Mouse (Mus musculus) gastrocnemius, adult 2 months (tissue): ENCODE data around the gene Cep97. TPM values are rescaled to one million over a fixed set of nuclear protein-coding genes. Genes with fewer than 3 reads are reported as not detected.
"Not testable (repeated sequence)": the region's sequence is repeated elsewhere in the genome, so short reads cannot be mapped to it uniquely, and the experiment has no call there.

Source experiments
- DNase-seq: peaks from one replicate; pipeline ENCODE4 v3.0.0; 2022
- H3K27ac ChIP-seq: fragments of 200-600 bp; 2 replicates; pipeline ENCODE4 v1.8.1; 2022; ENCODE audit warnings: mild to moderate bottlenecking
- H3K4me3 ChIP-seq: fragments of 200-600 bp; 2 replicates; pipeline ENCODE4 v1.8.1; 2022; ENCODE audit warnings: mild to moderate bottlenecking, moderate library complexity
- CTCF ChIP-seq: fragments of 200-600 bp; IDR thresholded peaks from 2 replicates; pipeline ENCODE4 v1.8.1; 2022; ENCODE audit warnings: antibody characterized with exemption, mild to moderate bottlenecking, moderate library complexity
- intact Hi-C: fragments of 180-260 bp; cut with DNase I; formaldehyde crosslinking; loops from one replicate; pipeline ENCODE4 v1.15.1; 2025
- total RNA-seq, 2 experiments: library from RNA; stranded (reverse); gene quantifications; 2 replicates each; pipeline ENCODE4 v1.2.3; 2021

The Cep97 gene
- total RNA-seq, 2 experiments from 2014 or later: 5.8 to 6.3 TPM

DNA sequence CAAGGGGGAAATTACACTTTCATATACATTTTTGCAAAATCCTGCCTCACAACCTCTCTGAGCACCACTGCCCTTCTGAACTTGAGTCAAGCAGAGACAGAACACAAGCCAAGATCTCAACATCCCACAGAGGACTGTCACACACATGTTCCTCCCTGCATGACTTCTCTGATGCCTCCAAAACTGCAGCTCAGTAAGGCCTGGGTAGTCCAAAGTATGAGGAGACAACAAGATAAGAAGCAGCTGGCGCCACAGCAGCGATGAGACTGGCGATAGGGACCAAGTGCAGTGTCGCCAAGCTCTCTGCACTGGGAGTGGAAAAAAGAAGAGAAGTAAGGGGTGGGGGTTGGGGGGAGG, 40.1 kb downstream of the Cep97 start:
- Histone ChIP-seq H3K27ac (peak overlapping the region; percentile 91; the same call in 1 of the 2 replicates), H3K4me3 (peak overlapping the region; percentile 97)
- peak; percentile 25 for DNase-seq
- no peak for TF ChIP-seq CTCF
- intact Hi-C loops: no loop called here

DNA sequence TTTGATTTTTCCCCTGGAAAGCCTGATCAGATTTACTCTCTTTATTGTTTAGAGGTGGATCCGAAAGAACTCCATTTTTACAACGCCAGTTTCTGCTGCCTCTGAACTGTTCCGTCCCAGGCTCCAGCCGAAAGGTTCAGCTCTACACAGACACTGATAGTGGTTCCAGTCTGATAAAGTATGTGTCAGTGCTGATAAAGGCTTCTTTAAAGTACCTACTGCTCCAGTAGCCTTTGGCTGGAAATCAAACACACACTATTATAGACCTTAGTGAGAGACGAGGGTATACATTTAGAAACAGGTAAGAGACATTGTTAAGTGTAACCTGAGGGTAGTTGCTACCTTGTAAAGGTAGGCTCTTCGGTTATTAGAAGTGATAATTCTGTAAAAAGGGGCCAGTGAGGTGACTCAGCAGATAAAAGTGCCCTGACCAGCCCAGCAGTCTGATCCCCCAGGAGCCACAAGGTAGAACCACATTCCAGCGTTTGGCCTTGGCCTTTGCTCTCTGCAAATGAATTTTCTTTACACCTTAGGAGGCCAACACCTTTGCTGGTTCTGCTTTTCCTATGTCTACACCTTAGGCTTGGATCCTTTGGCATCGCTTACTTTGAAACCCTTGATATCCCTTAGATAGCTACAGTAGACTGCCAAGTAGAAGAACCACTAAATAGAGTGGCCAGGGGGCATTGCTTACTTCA, 41.1 kb downstream of the Cep97 start:
- H3K4me3 ChIP-seq: no peak overlapping the region
- intact Hi-C loops: no loop called here
- no peak for TF ChIP-seq CTCF
- no peak overlapping the region for H3K27ac ChIP-seq
- no peak for DNase-seq

DNA sequence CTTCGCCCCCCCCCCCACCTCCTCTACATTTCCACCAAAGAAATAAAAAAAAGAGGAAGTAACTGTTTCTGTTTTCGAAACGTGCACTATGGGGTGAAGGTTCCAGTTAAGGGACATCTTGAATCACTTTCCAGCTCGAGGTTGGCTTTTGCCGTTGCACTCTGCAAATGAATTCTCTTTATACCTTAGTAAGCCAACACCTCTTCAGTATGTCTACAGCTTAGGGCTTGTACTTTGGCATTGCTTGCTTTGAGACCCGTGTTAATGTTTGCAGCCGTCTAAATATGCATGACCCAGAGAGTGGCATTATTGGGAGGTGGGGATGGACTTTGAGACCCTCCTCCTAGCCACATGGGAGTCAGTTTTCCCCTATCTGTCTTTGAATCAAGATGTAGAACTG, 42.2 kb downstream of the Cep97 start:
- TF ChIP-seq CTCF: no peak
- DNase-seq: no peak
- H3K4me3 ChIP-seq: no peak overlapping the region
- H3K27ac ChIP-seq: no peak overlapping the region
- intact Hi-C loops: no loop called here

DNA sequence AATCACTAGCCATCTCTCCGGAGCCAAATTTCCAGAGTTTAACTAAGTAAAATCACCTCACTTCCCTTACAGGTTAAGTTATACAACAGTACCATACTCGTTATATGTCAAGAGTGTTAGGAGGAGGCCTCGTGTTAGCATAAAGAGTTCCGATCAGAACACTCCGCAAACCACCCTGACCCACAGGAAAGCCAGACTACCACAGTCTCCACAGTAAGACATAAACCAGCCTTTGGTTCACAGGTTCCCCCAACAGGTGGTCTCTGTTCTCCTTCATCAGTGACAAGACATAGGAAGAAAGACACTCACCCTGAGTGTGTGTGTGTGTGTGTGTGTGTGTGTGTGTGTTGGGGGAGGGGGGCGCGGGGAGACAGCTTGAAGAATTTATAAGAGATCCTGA, 43.3 kb downstream of the Cep97 start:
- TF ChIP-seq CTCF: no peak
- DNase-seq: no peak
- intact Hi-C loops: no loop called here
- Histone ChIP-seq H3K27ac (no peak overlapping the region), H3K4me3 (no peak overlapping the region)

DNA sequence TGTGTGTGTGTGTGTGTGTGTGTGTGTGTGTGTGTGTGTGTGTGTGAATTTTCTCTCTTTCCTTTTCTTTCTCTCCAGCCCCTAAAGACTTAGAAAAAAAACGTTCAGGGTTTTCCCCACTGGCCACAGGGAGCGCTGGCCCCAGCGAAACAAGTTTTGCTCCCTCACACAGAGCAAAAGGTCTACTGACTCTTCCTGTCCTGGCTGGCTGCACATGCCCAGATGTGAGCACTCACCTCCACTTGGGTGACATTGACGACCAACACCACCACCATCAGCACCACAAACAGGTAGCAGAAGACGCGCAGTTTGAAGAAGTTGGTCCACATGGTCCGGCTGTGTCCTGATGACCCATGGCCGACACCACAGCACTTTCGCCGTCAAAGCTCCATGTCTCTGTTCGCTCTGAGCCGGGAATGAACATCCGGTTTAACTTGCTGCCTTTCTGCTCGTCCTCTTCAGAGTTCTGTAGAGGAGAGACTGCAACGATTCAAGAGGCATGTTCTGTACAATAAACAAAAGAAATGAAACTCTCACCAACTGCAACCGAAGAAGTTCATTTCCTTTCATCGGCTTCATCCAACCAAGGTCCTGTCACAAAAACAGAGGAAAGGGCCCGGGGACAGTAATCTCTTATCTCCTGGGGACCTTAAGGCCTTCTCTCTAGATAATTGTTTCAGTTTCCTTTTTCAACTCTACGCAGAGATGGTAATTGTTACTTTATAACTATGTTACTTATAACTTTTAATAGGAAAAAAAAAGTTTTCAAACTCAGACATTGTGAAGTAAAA, 44.1 kb downstream of the Cep97 start:
- intact Hi-C loops: no loop called here

DNA sequence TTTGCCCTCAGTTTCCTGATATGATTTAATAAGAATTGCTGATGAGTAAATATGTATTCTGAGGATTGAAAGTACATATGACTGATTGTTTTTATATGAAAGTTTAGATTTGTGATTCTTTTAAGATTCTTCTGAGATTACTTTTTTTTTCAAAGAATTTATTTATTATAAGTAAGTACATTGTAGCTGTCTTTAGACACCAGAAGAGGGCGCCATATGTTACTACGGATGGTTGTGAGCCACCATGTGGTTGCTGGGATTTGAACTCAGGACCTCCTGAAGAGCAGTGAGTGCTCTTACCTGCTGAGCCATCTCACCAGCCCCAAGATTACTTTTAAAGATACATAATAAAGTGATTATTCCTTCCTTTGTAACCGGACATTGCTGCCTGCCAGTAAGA, 45.2 kb downstream of the Cep97 start:
- Histone ChIP-seq H3K4me3 (no peak overlapping the region), H3K27ac (no peak overlapping the region)
- intact Hi-C loops: no loop called here
- TF ChIP-seq CTCF: no peak; the same call in 1 of the 2 replicates
- no peak for DNase-seq

More for the DNA sequence above, 44.1 kb downstream of the Cep97 start:
- no peak for TF ChIP-seq CTCF
- no peak overlapping the region for H3K27ac ChIP-seq
- H3K4me3 ChIP-seq: no peak overlapping the region
- no peak for DNase-seq

DNA sequence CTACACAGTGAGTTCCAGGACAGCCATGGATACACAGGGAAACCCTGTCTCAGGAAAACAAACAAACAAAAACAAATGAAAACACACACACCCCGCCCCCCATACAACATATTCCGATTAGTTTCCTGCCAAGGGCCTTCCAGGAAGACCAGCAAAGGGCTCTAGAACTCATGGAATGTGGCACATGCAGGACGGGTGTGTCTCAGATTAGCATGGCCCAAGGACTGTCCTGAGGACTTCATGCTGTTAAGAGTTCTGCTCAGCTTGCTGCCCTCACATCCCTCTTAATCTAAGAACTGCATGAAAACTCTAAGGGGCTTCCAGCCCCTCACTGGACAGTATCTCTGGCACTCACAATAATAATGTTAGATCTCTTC, 46.1 kb downstream of the Cep97 start:
- Histone ChIP-seq H3K27ac (no peak overlapping the region), H3K4me3 (no peak overlapping the region)
- DNase-seq: no peak
- intact Hi-C loops: no loop called here
- no peak for TF ChIP-seq CTCF

DNA sequence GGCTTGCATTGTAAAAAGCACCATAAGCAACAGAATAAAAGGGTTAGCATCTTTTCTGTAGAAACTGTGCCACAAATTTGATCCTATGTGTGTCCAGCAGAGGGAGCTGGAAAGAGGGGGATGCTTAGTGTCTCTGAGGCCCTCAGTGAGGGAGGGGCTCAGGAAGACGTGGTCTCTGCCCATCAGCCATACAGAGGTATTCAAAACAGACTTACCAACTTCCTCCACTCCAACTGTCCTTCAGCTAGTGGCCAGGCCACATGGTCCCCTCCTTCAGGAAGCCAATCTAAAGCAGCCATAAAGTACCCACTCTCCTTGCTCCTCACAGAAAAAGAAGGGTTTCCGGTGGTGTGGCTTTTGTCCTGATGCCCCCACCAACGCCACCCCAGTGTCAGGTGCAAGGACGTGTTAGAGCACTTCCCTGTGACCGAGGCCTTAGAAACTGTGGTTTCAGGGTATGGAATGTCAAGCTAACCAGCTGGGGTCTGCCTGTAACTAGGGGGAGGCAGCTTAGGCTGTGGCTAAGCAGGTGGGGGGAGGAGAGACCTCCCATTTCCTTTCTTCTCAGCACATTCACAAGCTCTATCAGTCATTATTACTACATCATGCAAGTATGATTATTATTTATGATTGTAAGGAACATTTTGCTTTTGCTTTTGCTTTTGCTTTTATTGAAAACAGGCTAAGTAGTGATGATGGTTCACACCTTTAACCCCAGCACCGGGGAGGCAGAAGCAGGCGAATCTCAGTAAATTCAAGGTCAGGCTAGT, 46.7 kb downstream of the Cep97 start:
- peak; percentile 24; the same call in 1 of the 2 replicates for TF ChIP-seq CTCF
- intact Hi-C loops: no loop called here
- no peak overlapping the region for H3K27ac ChIP-seq
- no peak for DNase-seq
- H3K4me3 ChIP-seq: no peak overlapping the region

DNA sequence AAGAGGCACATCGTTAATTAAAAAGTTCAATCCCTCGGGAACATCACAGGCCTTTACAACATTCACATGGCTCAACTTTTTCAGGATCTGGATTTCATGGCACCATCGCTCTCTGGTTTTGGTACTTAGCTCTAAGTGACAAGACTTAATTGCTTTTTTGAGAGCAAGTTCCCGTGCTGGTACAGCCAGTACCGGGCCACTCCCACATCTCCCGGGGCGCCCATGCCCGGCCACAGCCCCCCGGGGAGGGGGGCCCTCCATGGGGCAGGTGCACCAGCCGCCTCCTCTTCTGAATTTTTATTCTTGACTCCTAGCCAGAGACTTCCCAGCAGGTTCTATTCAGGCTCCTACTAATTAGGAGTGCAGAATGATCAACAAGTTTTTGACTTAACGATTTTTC, 50.4 kb downstream of the Cep97 start:
- Histone ChIP-seq H3K27ac (no peak overlapping the region), H3K4me3 (no peak overlapping the region)
- no peak for TF ChIP-seq CTCF
- intact Hi-C loops: no loop called here
- DNase-seq: no peak

DNA sequence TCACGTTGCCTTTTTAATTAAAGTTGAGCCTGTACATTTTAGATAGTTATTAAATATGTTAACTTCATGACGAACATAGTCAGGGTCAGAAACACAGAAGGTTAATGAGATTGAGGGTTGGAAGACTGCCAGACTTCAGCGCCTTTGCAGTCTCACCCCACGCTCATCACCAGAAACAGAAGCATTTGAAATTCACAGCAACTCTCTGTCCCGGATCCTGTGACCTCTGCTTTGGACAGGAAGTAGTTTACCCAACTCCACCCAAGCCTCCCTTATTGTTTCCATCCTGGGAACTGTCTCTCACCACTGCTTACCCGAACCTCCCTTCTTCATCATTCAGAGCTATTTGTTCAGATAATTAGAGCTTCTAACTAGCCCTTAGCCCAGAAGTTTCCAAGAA, 58.6 kb downstream of the Cep97 start:
- Histone ChIP-seq H3K4me3 (no peak overlapping the region), H3K27ac (no peak overlapping the region)
- no peak for TF ChIP-seq CTCF
- intact Hi-C loops: no loop called here
- DNase-seq: no peak

DNA sequence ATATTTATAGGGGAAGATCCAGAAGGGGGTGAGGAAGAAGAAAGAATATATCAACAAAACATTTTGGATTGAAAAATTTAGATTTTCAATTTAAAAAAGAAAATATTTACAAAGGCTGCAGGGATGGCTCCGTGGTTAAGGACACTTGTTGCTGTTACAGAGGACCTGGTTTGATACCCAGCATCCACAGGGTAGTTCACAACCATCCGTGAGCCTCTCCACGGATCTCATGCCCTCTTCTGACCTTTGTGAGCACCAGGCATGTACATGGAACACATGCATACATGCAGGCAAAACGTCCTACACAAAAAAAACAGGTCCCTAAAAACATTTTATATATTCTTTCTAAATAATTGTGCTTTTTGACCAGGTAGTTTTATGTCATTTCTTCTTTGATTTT, 70.8 kb downstream of the Cep97 start:
- intact Hi-C loops: no loop called here
- Histone ChIP-seq H3K4me3 (no peak overlapping the region), H3K27ac (no peak overlapping the region)
- no peak for DNase-seq
- no peak for TF ChIP-seq CTCF

DNA sequence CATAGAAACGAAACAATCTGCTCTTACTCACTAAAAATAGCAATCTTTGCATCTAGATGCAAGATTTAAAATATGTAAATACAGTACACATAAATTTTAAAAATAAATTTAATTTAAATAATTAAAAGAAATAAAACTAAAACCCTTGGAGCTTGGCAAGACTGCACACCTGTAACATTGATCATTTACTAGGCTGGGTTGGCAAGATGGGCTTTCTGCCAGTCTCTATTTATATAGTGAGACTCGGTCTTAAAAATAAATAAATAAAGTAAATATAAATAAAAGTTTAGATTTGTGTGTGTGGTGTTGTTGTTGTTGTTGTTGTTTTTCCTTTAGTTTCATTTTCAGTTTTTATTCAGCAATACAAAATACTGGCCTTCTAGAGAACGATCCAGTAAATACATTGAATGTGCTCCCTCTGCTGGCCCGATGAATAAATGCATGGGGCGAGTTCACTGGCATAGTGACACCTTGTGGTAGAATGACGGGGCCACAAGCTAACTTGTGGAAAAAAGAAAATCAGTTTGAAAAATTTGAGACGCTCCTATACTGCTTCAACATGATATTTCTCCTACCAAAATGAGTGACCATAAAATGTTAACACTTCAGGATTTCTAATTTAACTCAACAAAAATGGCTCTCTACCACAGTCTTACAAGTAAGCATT, 71.4 kb downstream of the Cep97 start:
- H3K4me3 ChIP-seq: peak overlapping the region; percentile 59
- intact Hi-C loops: no loop called here
- peak; percentile 100 for TF ChIP-seq CTCF
- DNase-seq: peak; percentile 78
- H3K27ac ChIP-seq: no peak overlapping the region

DNA sequence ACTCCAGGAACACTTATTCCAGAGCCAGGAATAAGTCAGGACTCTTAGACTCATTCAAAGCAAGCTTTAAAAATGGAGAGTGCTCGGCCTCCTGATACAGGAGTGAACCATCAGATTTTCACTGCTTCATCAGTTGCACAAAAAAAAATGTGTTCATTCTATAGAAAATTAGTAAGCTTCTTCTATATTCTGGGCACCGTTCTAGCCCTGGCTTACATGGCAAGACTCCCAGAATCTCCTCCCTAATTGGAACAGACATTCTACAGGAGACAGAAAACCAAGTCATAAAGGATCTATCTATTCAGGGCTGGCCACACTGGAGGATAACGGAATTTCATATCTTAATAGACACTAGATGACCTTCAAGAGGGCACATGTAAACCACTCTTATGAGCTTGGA, 73.6 kb downstream of the Cep97 start:
- no peak for DNase-seq
- intact Hi-C loops: no loop called here
- no peak overlapping the region for H3K4me3 ChIP-seq
- no peak overlapping the region for H3K27ac ChIP-seq
- TF ChIP-seq CTCF: no peak

DNA sequence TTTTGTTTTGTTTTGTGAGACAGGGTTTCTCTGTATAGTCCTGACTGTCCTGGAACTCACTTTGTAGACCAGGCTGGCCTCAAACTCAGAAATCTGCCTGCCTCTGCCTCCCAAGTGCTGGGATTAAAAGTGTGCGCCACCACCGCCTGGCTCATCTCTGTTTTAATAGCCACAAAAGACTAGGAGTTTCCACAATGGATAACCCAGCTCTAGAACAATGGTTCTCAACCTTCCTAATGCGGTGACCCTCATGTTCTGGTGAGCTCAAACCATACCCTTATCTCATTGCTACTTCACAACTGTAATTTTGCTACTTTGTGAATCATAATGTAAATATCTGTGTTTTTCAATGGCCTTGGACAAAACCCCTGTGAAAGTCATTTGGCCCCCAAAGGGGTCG, 75.2 kb downstream of the Cep97 start:
- H3K27ac ChIP-seq, DNase-seq, H3K4me3 ChIP-seq, intact Hi-C loops: not testable (repeated sequence)
